Mouse (Mus musculus): ENCODE data around the gene H2-Ab1. TPM values are rescaled to one million over a fixed set of nuclear protein-coding genes. Genes with fewer than 3 reads are reported as not detected.

Gene H2-Ab1
- polyA plus RNA-seq, 1 experiment from 2014 or later, result 19.2 TPM

GRCm38 (mm10) chr17:34248764-34249163, 8.7 kb upstream of the H2-Ab1 start:
- peak; percentile 21 for DNase-seq (ENCODE audit: low spot score)
- ATAC-seq, result no peak
- Histone ChIP-seq H3K4me1 (ENCODE audit: insufficient read depth, low read depth, low read length) (no peaks in the 10 kb centered on the region), H3K27me3 (replicated peaks; ENCODE audit: insufficient read depth, low read length) (no peaks in the 10 kb centered on the region), H3K27ac (ENCODE audit: low read length) (no peak overlapping the region), H3K36me3 (ENCODE audit: insufficient read depth, low read length) (no peaks in the 10 kb centered on the region), H3K4me3 (ENCODE audit: low read depth, low read length) (no peak overlapping the region), H3K4me2 (replicated peaks; ENCODE audit: low read depth, low read length) (no peak overlapping the region), H3K9ac (replicated peaks; ENCODE audit: low read depth) (no peak overlapping the region), H3K9me3 (ENCODE audit: low read length) (no peaks in the 10 kb centered on the region)
- TF ChIP-seq CTCF (IDR thresholded peaks at IDR 0.05), result 0 out of 2 replicates have a peak, but pooled peaks have one; percentile 11
- no peak for TF ChIP-seq EP300 (IDR thresholded peaks at IDR 0.05)
- 33% methylated on average over 2 of the region's 2 CpGs for WGBS

- Histone ChIP-seq H3K9ac (replicated peaks; ENCODE audit: low read depth) (no peak overlapping the region), H3K27me3 (replicated peaks; ENCODE audit: insufficient read depth, low read length) (no peaks in the 10 kb centered on the region), H3K36me3 (ENCODE audit: insufficient read depth, low read length) (no peaks in the 10 kb centered on the region), H3K27ac (ENCODE audit: low read length) (no peak overlapping the region), H3K4me2 (replicated peaks; ENCODE audit: low read depth, low read length) (no peak overlapping the region), H3K4me1 (ENCODE audit: insufficient read depth, low read depth, low read length) (no peaks in the 10 kb centered on the region), H3K9me3 (ENCODE audit: low read length) (no peaks in the 10 kb centered on the region), H3K4me3 (ENCODE audit: low read depth, low read length) (no peak overlapping the region)
- DNase-seq (ENCODE audit: low spot score) (no peak), ATAC-seq (no peak)
- no peak for TF ChIP-seq CTCF (IDR thresholded peaks at IDR 0.05)
- no peak for TF ChIP-seq EP300 (IDR thresholded peaks at IDR 0.05)
- 40% methylated on average over 3 of the region's 3 CpGs for WGBS
Observed at GRCm38 (mm10) chr17:34249361-34249760, 8.1 kb upstream of the H2-Ab1 start.

GRCm38 (mm10) chr17:34249878-34250277, 7.6 kb upstream of the H2-Ab1 start:
- Histone ChIP-seq H3K4me1 (ENCODE audit: insufficient read depth, low read depth, low read length) (no peaks in the 10 kb centered on the region), H3K4me2 (replicated peaks; ENCODE audit: low read depth, low read length) (no peak overlapping the region), H3K27me3 (replicated peaks; ENCODE audit: insufficient read depth, low read length) (no peaks in the 10 kb centered on the region), H3K4me3 (ENCODE audit: low read depth, low read length) (no peak overlapping the region), H3K36me3 (ENCODE audit: insufficient read depth, low read length) (no peaks in the 10 kb centered on the region), H3K27ac (ENCODE audit: low read length) (no peak overlapping the region), H3K9ac (replicated peaks; ENCODE audit: low read depth) (no peak overlapping the region), H3K9me3 (ENCODE audit: low read length) (no peaks in the 10 kb centered on the region)
- TF ChIP-seq EP300 (IDR thresholded peaks at IDR 0.05), result no peak
- TF ChIP-seq CTCF (IDR thresholded peaks at IDR 0.05), result peak; percentile 85
- DNase-seq (ENCODE audit: low spot score) (peak; percentile 66), ATAC-seq (no peak)
- WGBS, result 16% methylated on average over 4 of the region's 4 CpGs

- no peaks in the 10 kb centered on the region for H3K27me3 ChIP-seq (replicated peaks; ENCODE audit: insufficient read depth, low read length)
- DNase-seq (ENCODE audit: low spot score) (no peak), ATAC-seq (no peak)
- H3K9me3 ChIP-seq (ENCODE audit: low read length), result no peaks in the 10 kb centered on the region
- no peak overlapping the region for H3K27ac ChIP-seq (ENCODE audit: low read length)
- H3K4me3 ChIP-seq (ENCODE audit: low read depth, low read length), result no peak overlapping the region
- no peaks in the 10 kb centered on the region for H3K36me3 ChIP-seq (ENCODE audit: insufficient read depth, low read length)
- no peak overlapping the region for H3K4me2 ChIP-seq (replicated peaks; ENCODE audit: low read depth, low read length)
- no peak overlapping the region for H3K9ac ChIP-seq (replicated peaks; ENCODE audit: low read depth)
- 45% methylated on average over 4 of the region's 4 CpGs for WGBS
- TF ChIP-seq CTCF (IDR thresholded peaks at IDR 0.05) (peak; percentile 41), EP300 (IDR thresholded peaks at IDR 0.05) (no peak)
- no peaks in the 10 kb centered on the region for H3K4me1 ChIP-seq (ENCODE audit: insufficient read depth, low read depth, low read length)
Observed at GRCm38 (mm10) chr17:34251666-34252065, 5.8 kb upstream of the H2-Ab1 start.

DNA sequence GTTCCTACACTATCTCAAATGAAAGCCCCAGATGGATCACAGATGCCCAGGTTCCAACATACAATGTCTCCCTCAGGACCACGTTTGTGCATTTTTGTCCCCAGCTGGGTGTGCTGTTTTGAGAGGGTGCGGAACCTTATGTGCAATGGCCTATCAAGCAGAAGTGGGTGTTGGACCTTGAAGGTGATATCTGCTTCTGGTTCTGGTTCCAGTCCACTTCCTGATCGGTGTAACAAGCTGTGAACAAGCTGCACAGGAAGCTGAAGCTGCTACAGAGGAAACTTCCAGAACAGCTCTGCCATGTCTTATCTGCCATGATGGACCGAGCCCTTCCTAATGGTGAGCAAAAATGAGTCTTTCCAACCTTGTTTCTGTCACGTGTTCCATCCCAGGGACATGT, 988 bp upstream of the H2-Ab1 start:
- H3K9ac ChIP-seq (replicated peaks; ENCODE audit: low read depth), result no peak overlapping the region
- no peak overlapping the region for H3K27ac ChIP-seq (ENCODE audit: low read length)
- TF ChIP-seq CTCF (IDR thresholded peaks at IDR 0.05) (no peak), EP300 (IDR thresholded peaks at IDR 0.05) (no peak)
- ATAC-seq (no peak), DNase-seq (ENCODE audit: low spot score) (no peak)
- H3K9me3 ChIP-seq (ENCODE audit: low read length), result no peaks in the 10 kb centered on the region
- no peak overlapping the region for H3K4me3 ChIP-seq (ENCODE audit: low read depth, low read length)
- no peak overlapping the region for H3K4me2 ChIP-seq (replicated peaks; ENCODE audit: low read depth, low read length)
- no peaks in the 10 kb centered on the region for H3K36me3 ChIP-seq (ENCODE audit: insufficient read depth, low read length)
- no peaks in the 10 kb centered on the region for H3K4me1 ChIP-seq (ENCODE audit: insufficient read depth, low read depth, low read length)
- WGBS, result 74% methylated on average over 5 of the region's 5 CpGs
- H3K27me3 ChIP-seq (replicated peaks; ENCODE audit: insufficient read depth, low read length), result no peaks in the 10 kb centered on the region; the same call in 1 of the 2 replicates

DNA sequence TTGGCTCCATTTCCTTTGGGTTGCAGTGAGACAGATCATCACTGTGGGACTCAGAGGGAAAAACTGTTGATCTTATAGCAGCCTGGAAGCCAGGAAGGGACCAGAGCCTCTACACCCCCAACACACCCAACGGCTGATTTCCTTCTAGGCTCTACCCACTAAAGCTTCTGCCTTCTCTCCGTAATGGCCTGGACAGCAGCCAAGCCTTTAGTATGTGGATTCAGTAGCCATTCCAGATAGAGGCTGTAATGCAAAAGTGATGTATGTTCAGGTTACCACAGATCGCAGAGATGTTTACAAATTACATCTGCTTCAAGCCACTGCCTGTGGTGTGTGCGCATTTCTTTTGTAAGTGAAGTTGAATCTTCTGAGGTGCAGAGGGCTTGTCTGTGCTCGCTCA, 3.1 kb downstream of the H2-Ab1 start:
- 35% methylated on average over 5 of the region's 5 CpGs for WGBS
- DNase-seq (ENCODE audit: low spot score) (no peak), ATAC-seq (no peak)
- TF ChIP-seq EP300 (IDR thresholded peaks at IDR 0.05) (no peak), CTCF (IDR thresholded peaks at IDR 0.05) (no peak)
- no peak overlapping the region for H3K9ac ChIP-seq (replicated peaks; ENCODE audit: low read depth)
- no peaks in the 10 kb centered on the region for H3K36me3 ChIP-seq (ENCODE audit: insufficient read depth, low read length)
- H3K4me1 ChIP-seq (ENCODE audit: insufficient read depth, low read depth, low read length), result peaks cover 6% of the 10 kb centered on the region
- H3K27ac ChIP-seq (ENCODE audit: low read length), result no peak overlapping the region
- H3K9me3 ChIP-seq (ENCODE audit: low read length), result no peaks in the 10 kb centered on the region
- H3K4me3 ChIP-seq (ENCODE audit: low read depth, low read length), result no peak overlapping the region
- peaks cover 21% of the 10 kb centered on the region for H3K27me3 ChIP-seq (replicated peaks; ENCODE audit: insufficient read depth, low read length)
- no peak overlapping the region for H3K4me2 ChIP-seq (replicated peaks; ENCODE audit: low read depth, low read length)

DNA sequence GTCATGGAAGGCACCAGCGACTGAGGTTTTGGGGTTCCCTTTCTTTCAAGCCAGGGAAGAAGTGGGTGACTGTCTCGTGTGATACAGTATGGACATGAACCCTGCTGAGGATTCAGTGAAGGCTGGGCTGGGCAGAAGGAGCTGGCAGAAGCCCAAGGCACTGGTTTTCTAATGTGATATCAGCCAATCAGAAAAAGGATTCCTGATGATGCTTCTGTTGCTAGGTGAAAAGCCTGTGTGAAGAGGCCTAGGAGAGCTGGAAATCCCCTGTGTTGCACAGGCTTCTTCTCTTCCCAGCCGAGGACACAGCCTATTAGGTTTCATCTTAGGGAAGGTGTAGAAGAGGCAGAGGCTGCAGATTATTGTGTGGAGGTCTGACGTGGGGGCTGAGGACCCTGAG, 4.0 kb downstream of the H2-Ab1 start:
- H3K4me3 ChIP-seq (ENCODE audit: low read depth, low read length), result no peak overlapping the region
- ATAC-seq (peak; percentile 56), DNase-seq (ENCODE audit: low spot score) (peak; percentile 86)
- peaks cover 21% of the 10 kb centered on the region for H3K27me3 ChIP-seq (replicated peaks; ENCODE audit: insufficient read depth, low read length)
- H3K9ac ChIP-seq (replicated peaks; ENCODE audit: low read depth), result no peak overlapping the region
- no peaks in the 10 kb centered on the region for H3K9me3 ChIP-seq (ENCODE audit: low read length)
- no peak overlapping the region for H3K27ac ChIP-seq (ENCODE audit: low read length)
- no peak overlapping the region for H3K4me2 ChIP-seq (replicated peaks; ENCODE audit: low read depth, low read length)
- peaks cover 6% of the 10 kb centered on the region for H3K4me1 ChIP-seq (ENCODE audit: insufficient read depth, low read depth, low read length)
- no peaks in the 10 kb centered on the region for H3K36me3 ChIP-seq (ENCODE audit: insufficient read depth, low read length)
- TF ChIP-seq EP300 (IDR thresholded peaks at IDR 0.05) (no peak), CTCF (IDR thresholded peaks at IDR 0.05) (no peak)
- WGBS, result 22% methylated on average over 4 of the region's 4 CpGs
